9 mouse cellular contexts compared by ENCODE assay signal in the genomic region with DNA sequence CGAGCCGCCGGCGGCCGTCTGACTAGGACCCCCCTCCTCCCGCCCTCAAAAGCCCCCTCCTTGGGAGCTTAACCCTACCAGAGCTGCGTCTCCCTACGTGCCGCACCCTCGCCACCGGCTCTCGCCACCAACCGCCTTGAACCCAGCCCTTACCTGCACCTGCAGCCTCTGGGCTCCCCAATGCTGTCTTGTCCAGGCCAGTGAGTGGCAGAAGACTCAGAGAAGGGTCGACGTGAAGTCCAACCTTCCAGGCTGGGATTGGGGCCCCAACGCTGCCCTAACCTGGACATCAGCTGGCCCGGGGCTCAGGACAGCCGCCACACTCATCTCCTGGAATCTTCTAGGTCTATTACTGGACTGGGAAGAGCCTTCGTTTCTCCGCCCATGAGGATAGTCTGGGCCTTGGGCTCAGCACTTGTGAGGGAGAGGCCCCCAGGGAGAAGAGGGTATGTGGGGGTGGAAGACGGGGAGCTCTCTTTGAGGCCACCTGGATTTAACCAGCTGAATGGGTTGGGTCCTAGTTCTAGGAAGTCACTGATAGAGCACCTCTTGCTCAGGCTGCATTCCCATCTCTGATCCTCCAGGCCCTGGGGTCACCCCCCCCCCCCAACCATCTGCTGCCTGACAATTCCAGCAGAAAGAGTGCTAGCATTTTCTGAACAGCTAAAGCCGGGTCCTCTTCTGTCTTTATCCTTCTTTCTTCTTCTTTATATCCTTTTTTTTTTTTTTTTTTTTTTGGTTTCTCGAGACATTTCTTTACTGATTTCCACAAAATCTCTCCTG. TPM values are rescaled to one million over a fixed set of nuclear protein-coding genes. Genes with fewer than 3 reads are reported as not detected.
DNase-seq lines count a peak whose midpoint lies in the region; ATAC-seq and TF ChIP-seq lines count a peak whose summit lies in the region.
"Had no signal": no experiment of that assay in that cellular context is flagged by ENCODE, and none has a peak within 500 bp of the region (broad histone marks: within the 10 kb centered on the region; RNA-seq: fewer than 3 reads in every experiment).

A gene (minus strand): TSS at position 321 of the 783 bp plus-strand sequence.

- DNase-seq in heart, postnatal 14 days = no peak
- DNase-seq in G1E (ENCODE audit: low spot score) (no peak), adipocyte (ENCODE audit: low spot score) (no peak)
- DNase-seq in hindbrain, embryonic 11.5 days (ENCODE audit: low spot score) = peak; percentile 41
- no peak for DNase-seq in liver, embryonic 13.5 days
- no peak for DNase-seq in ovary, postnatal 14 days (ENCODE audit: low spot score)
- DNase-seq in gastrocnemius, postnatal 36 days = no peak

- peaks cover 74% of the 10 kb centered on the region for H3K27me3 ChIP-seq in heart, embryonic 12.5 days (replicated peaks)
- peaks cover 50% of the 10 kb centered on the region for H3K27me3 ChIP-seq in G1E (ENCODE audit: insufficient read depth, low read length)
- peaks cover 59% of the 10 kb centered on the region for H3K27me3 ChIP-seq in hindbrain, embryonic 11.5 days (ENCODE audit: control insufficient read depth, insufficient read depth, low read length)
- peaks cover 71% of the 10 kb centered on the region for H3K27me3 ChIP-seq in liver, embryonic 13.5 days

- no peaks in the 10 kb centered on the region for H3K9me3 ChIP-seq in heart, embryonic 12.5 days (replicated peaks)
- H3K9me3 ChIP-seq in G1E (replicated peaks) = peaks cover 8% of the 10 kb centered on the region
- no peaks in the 10 kb centered on the region for H3K9me3 ChIP-seq in hindbrain, embryonic 11.5 days (ENCODE audit: control insufficient read depth, low read length)
- H3K9me3 ChIP-seq in liver, embryonic 13.5 days (replicated peaks) = no peaks in the 10 kb centered on the region

- 12% methylated on average over 23 of the region's 23 CpGs for WGBS in heart, embryonic 12.5 days
- WGBS in hindbrain, embryonic 11.5 days = 9% methylated on average over 23 of the region's 23 CpGs
- 17% methylated on average over 19 of the region's 23 CpGs for WGBS in liver, embryonic 13.5 days (ENCODE audit: insufficient replicate concordance)

- ATAC-seq in heart, embryonic 12.5 days (ENCODE audit: insufficient number of reproducible peaks, low FRiP score) = no peak
- no peak for ATAC-seq in G1E (ENCODE audit: extremely low read depth, insufficient number of reproducible peaks, low FRiP score, poor library complexity, severe bottlenecking)
- no peak for ATAC-seq in hindbrain, embryonic 11.5 days (ENCODE audit: low FRiP score)
- ATAC-seq in liver, embryonic 13.5 days (ENCODE audit: low read depth) = no peak

- H3K4me3 ChIP-seq in heart, embryonic 12.5 days = peak within 1 kb of the TSS; percentile 43
- H3K4me3 ChIP-seq in G1E (ENCODE audit: low read depth, low read length) = peak within 1 kb of the TSS; percentile 33; the same call in 1 of the 2 replicates
- peak within 1 kb of the TSS; percentile 26 for H3K4me3 ChIP-seq in hindbrain, embryonic 11.5 days (ENCODE audit: low read depth, low read length)
- H3K4me3 ChIP-seq in liver, embryonic 13.5 days (replicated peaks) = peak within 1 kb of the TSS; percentile 33

- no peak within 1 kb of the TSS for H3K27ac ChIP-seq in heart, embryonic 12.5 days (ENCODE audit: poor library complexity, severe bottlenecking)
- no peak within 1 kb of the TSS for H3K27ac ChIP-seq in hindbrain, embryonic 11.5 days (ENCODE audit: low read depth, low read length)
- H3K27ac ChIP-seq in liver, embryonic 13.5 days = no peak within 1 kb of the TSS
- H3K27ac ChIP-seq: macrophage had no signal

- peaks cover 14% of the 10 kb centered on the region for H3K4me1 ChIP-seq in heart, embryonic 12.5 days (replicated peaks)
- H3K4me1 ChIP-seq in G1E (ENCODE audit: insufficient read depth, low read depth, low read length) = peaks cover 7% of the 10 kb centered on the region
- H3K4me1 ChIP-seq in hindbrain, embryonic 11.5 days (replicated peaks; ENCODE audit: control insufficient read depth, insufficient read depth, low read length) = peaks cover 5% of the 10 kb centered on the region; the same call in 1 of the 2 replicates
- peaks cover 8% of the 10 kb centered on the region for H3K4me1 ChIP-seq in liver, embryonic 13.5 days (replicated peaks)

- intact Hi-C loops in heart, postnatal 14 days (cut with DNase I) = no loop called here
- intact Hi-C loops in gastrocnemius, postnatal 36 days (cut with DNase I) = loop anchor here (5.0 kb wide), 1 partner anchor 83 kb away; a partner anchor contains a TSS

- peak within 1 kb of the TSS; percentile 53 for H3K9ac ChIP-seq in heart, embryonic 12.5 days
- H3K9ac ChIP-seq in hindbrain, embryonic 11.5 days (ENCODE audit: low read depth, low read length) = peak within 1 kb of the TSS; percentile 27; the same call in 1 of the 2 replicates
- 0 out of 2 replicates have a peak within 1 kb of the TSS, but pooled peaks have one; percentile 9 for H3K9ac ChIP-seq in liver, embryonic 13.5 days

- peak within 1 kb of the TSS; percentile 83 for H3K4me2 ChIP-seq in heart, embryonic 12.5 days
- H3K4me2 ChIP-seq in hindbrain, embryonic 11.5 days (replicated peaks; ENCODE audit: low read depth, low read length) = peak within 1 kb of the TSS; percentile 51
- peak within 1 kb of the TSS; percentile 53 for H3K4me2 ChIP-seq in liver, embryonic 13.5 days

- 0 out of 2 replicates have a peak, but pooled peaks cover 2% of the 10 kb centered on the region for H3K36me3 ChIP-seq in heart, embryonic 12.5 days
- peaks cover 19% of the 10 kb centered on the region for H3K36me3 ChIP-seq in G1E (replicated peaks)
- H3K36me3 ChIP-seq in hindbrain, embryonic 11.5 days (ENCODE audit: control insufficient read depth, insufficient read depth, low read length) = no peaks in the 10 kb centered on the region
- H3K36me3 ChIP-seq in liver, embryonic 13.5 days = no peaks in the 10 kb centered on the region

- TF ChIP-seq CTCF in G1E (IDR thresholded peaks at IDR 0.05; ENCODE audit: low read depth, low read length) = no peak

RNA-seq across cellular contexts. Expression of the gene that starts here (rescaled TPM):
- polyA plus RNA-seq in heart, embryonic 12.5 days (2016; fragmentation: Nextera tagmentation; extraction: Ambion mirVana) = 0.14 and 0.29 TPM in 2 replicates
- total RNA-seq in heart, postnatal 14 days (2021) = under 1 TPM in 1 of 2 experiments, not detected in 1; 0.26 TPM
- total RNA-seq in G1E (2014; fragmentation: Nextera tagmentation) (not detected in 2 replicates), G1E (2017) (0.23 TPM in 1 of 2 replicates, not detected in the other)
- 0.05 TPM in 1 of 2 replicates, not detected in the other for polyA plus RNA-seq in G1E (2012)
- polyA plus RNA-seq in hindbrain, embryonic 11.5 days (2014; fragmentation: Nextera tagmentation; extraction: Ambion mirVana) = 0.18 and 0.49 TPM in 2 replicates
- polyA plus RNA-seq in liver, embryonic 13.5 days (2015; fragmentation: Nextera tagmentation; extraction: Ambion mirVana) = 0.06 TPM in 1 of 2 replicates, not detected in the other
- not detected for total RNA-seq in gastrocnemius, postnatal 36 days (2021)
- polyA plus RNA-seq: macrophage had no signal

Comparison
In these comparisons a context has a peak if more than half of its experiments do, and no peak if none do; other contexts are left out.
1. Peak in DNase-seq, H3K4me3 ChIP-seq, H3K9ac ChIP-seq and H3K4me2 ChIP-seq in hindbrain, embryonic 11.5 days; RNA of the gene not detected or under 1 TPM.